In the genomic region with DNA sequence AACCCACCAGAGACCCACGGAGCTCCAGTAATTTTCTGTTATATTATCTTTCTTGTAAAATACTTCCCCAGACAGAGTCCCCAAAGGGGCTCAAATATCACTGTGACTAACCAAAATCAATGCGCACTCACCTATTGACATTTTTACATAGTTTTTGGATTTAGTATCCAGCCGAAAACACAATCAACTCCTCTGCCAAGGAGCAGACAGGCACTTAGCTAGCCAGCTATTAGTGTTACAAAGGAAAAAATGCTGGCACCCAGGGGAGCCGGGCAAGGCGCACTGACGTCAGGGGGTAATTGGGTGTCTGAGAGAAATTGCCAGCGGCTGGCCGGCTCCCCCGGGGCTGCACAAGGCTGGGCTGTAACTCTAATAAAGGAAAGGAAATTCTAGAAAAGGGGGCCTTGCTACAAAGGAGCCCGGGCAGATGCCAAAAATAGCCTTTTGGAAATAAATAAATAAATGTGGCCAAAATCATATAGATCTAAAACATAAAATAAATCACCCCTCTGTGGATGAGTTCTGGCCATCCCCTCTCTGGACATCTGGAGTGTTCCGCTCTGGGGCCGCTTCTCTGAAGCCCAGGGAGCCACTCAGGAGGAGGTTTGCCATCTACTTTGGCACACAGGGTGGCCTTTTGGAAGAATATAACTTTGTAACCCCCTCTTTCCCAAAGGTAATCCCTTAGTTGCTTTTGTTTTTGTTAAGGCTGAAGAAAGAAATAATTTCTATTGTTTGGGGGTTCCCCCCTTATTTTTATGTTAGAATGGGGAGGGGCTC, we compare ENCODE assay signal across 9 mouse cellular contexts.
DNase-seq lines count a peak whose midpoint lies in the region; ATAC-seq and TF ChIP-seq lines count a peak whose summit lies in the region.
"Had no signal": no experiment of that assay in that cellular context is flagged by ENCODE, and none has a peak within 500 bp of the region (broad histone marks: within the 10 kb centered on the region; RNA-seq: fewer than 3 reads in every experiment).

No protein-coding gene starts in this region.

- peak overlapping the region; percentile 67 for H3K9ac ChIP-seq in heart, embryonic 13.5 days
- H3K9ac ChIP-seq in lung, embryonic 14.5 days = no peak overlapping the region; the same call in 1 of the 2 replicates
- peak overlapping the region; percentile 52; the same call in 1 of the 2 replicates for H3K9ac ChIP-seq in neural tube, embryonic 13.5 days

- no peak overlapping the region for H3K4me3 ChIP-seq in heart, embryonic 13.5 days
- no peak overlapping the region for H3K4me3 ChIP-seq in lung, embryonic 14.5 days (ENCODE audit: low read depth, low read length)
- no peak overlapping the region for H3K4me3 ChIP-seq in neural tube, embryonic 13.5 days

- H3K4me2 ChIP-seq in heart, embryonic 13.5 days = 0 out of 2 replicates have a peak overlapping the region, but pooled peaks have one; percentile 7
- H3K4me2 ChIP-seq in lung, embryonic 14.5 days = peak overlapping the region; percentile 27; the same call in 1 of the 2 replicates
- H3K4me2 ChIP-seq in neural tube, embryonic 13.5 days = 0 out of 2 replicates have a peak overlapping the region, but pooled peaks have one; percentile 7

- ATAC-seq in heart, embryonic 13.5 days (ENCODE audit: extremely low read depth, insufficient number of reproducible peaks, low FRiP score, low TSS enrichment) = no peak
- no peak for ATAC-seq in lung, embryonic 14.5 days (ENCODE audit: insufficient read depth)
- ATAC-seq in neural tube, embryonic 13.5 days (ENCODE audit: low read depth) = no peak
- ATAC-seq in activated CD4-positive, CD25-positive, alpha-beta regulatory T cell, adult 4 months = no peak

- TF ChIP-seq CTCF in lung, embryonic 14.5 days (IDR thresholded peaks at IDR 0.05; ENCODE audit: low read depth) = no peak

- peak overlapping the region; percentile 86 for H3K27ac ChIP-seq in heart, embryonic 13.5 days (replicated peaks)
- H3K27ac ChIP-seq in lung, embryonic 14.5 days (ENCODE audit: low read depth) = peak overlapping the region; percentile 88
- H3K27ac ChIP-seq in neural tube, embryonic 13.5 days (replicated peaks) = peak overlapping the region; percentile 94
- H3K27ac ChIP-seq: macrophage had no signal

- 37% methylated on average over 12 of the region's 12 CpGs for WGBS in heart, embryonic 13.5 days
- 39% methylated on average over 12 of the region's 12 CpGs for WGBS in lung, embryonic 14.5 days
- 16% methylated on average over 12 of the region's 12 CpGs for WGBS in neural tube, embryonic 13.5 days

- 0 out of 2 replicates have a peak, but pooled peaks cover 3% of the 10 kb centered on the region for H3K27me3 ChIP-seq in heart, embryonic 13.5 days (replicated peaks)
- H3K27me3 ChIP-seq in lung, embryonic 14.5 days (ENCODE audit: insufficient read depth, low read length) = no peaks in the 10 kb centered on the region
- no peaks in the 10 kb centered on the region for H3K27me3 ChIP-seq in neural tube, embryonic 13.5 days

- DNase-seq in adrenal gland, postnatal 25 days = peak; percentile 24
- DNase-seq in adrenal gland, adult 18-20 months (ENCODE audit: low spot score in 2 of 2) = no peak
- peak; percentile 83 for DNase-seq in lung, embryonic 14.5 days
- no peak for DNase-seq in yolk sac, embryonic 10.5 days (ENCODE audit: low spot score)
- no peak for DNase-seq in frontal cortex, postnatal 36 days (ENCODE audit: low spot score in 2 of 2)

- peaks cover 84% of the 10 kb centered on the region for H3K4me1 ChIP-seq in heart, embryonic 13.5 days
- H3K4me1 ChIP-seq in lung, embryonic 14.5 days (ENCODE audit: insufficient read depth) = peaks cover 56% of the 10 kb centered on the region
- H3K4me1 ChIP-seq in neural tube, embryonic 13.5 days (replicated peaks) = peaks cover 87% of the 10 kb centered on the region

- H3K36me3 ChIP-seq in heart, embryonic 13.5 days = no peaks in the 10 kb centered on the region
- H3K36me3 ChIP-seq in lung, embryonic 14.5 days (ENCODE audit: insufficient read depth) = no peaks in the 10 kb centered on the region
- H3K36me3 ChIP-seq in neural tube, embryonic 13.5 days = no peaks in the 10 kb centered on the region

- H3K9me3 ChIP-seq in heart, embryonic 13.5 days = no peaks in the 10 kb centered on the region
- no peaks in the 10 kb centered on the region for H3K9me3 ChIP-seq in lung, embryonic 14.5 days (ENCODE audit: low read depth, low read length)
- no peaks in the 10 kb centered on the region for H3K9me3 ChIP-seq in neural tube, embryonic 13.5 days

Comparison
In these comparisons a context has a peak if more than half of its experiments do, and no peak if none do; other contexts are left out.
1. DNase-seq: peak in adrenal gland, postnatal 25 days (single experiment) and lung, embryonic 14.5 days (single experiment); none in adrenal gland, adult 18-20 months (0 of 2), yolk sac, embryonic 10.5 days (single experiment) and frontal cortex, postnatal 36 days (0 of 2).
2. Peak in every context shown above with its lines, with median percentiles within 50 percentile points of each other: H3K27ac ChIP-seq and H3K4me2 ChIP-seq.